Mouse (Mus musculus) testis, adult 2 months (tissue): Measurements from ENCODE around the gene Nwd2. TPM values are rescaled to one million over a fixed set of nuclear protein-coding genes. Genes with fewer than 3 reads are reported as not detected.

Source experiments
- H3K27ac ChIP-seq: fragments of 200-500 bp; 2 replicates; pipeline ENCODE4 v1.5.1; 2012; ENCODE audit warnings: low read depth, low read length; ENCODE audit not compliant: control insufficient read depth, insufficient read depth
- H3K27me3 ChIP-seq: fragments of 200-500 bp; 2 replicates; pipeline ENCODE4 v1.6.1; 2012; ENCODE audit warnings: mild to moderate bottlenecking, low read length, moderate library complexity; ENCODE audit not compliant: control insufficient read depth, insufficient read depth
- H3K36me3 ChIP-seq: fragments of 200-500 bp; 2 replicates; pipeline ENCODE4 v1.6.1; 2012; ENCODE audit warnings: mild to moderate bottlenecking, low read length; ENCODE audit not compliant: control insufficient read depth, insufficient read depth
- H3K4me1 ChIP-seq: fragments of 200-500 bp; 2 replicates; pipeline ENCODE4 v1.6.1; 2012; ENCODE audit warnings: low read length; ENCODE audit not compliant: control insufficient read depth, insufficient read depth
- H3K4me3 ChIP-seq: fragments of 200-500 bp; 2 replicates; pipeline ENCODE4 v1.5.1; 2012; ENCODE audit warnings: low read depth, mild to moderate bottlenecking, low read length, moderate library complexity, mixed read lengths; ENCODE audit not compliant: control insufficient read depth
- CTCF ChIP-seq: fragments of 200-500 bp; IDR thresholded peaks from 2 replicates; pipeline ENCODE4 v1.5.1; 2012; ENCODE audit warnings: low read depth, mild to moderate bottlenecking, inconsistent platforms, low read length, moderate library complexity; ENCODE audit not compliant: control insufficient read depth, insufficient read depth, insufficient replicate concordance
- POLR2A ChIP-seq: fragments of 200-500 bp; IDR thresholded peaks from 2 replicates; pipeline ENCODE4 v1.6.1; 2012; ENCODE audit warnings: low read depth, mild to moderate bottlenecking, inconsistent platforms, low read length, moderate library complexity; ENCODE audit not compliant: control insufficient read depth
- polyA plus RNA-seq: library from polyadenylated mRNA; depleted of rRNA; stranded (reverse); fragments of >200 nt; gene quantifications from 2 replicates; pipeline ENCODE4 v1.2.3, GENCODE M21; 2012; rRNA removed

Nwd2 gene
- polyA plus RNA-seq, 1 experiment = 0.84 TPM

- no peak overlapping the region for H3K4me3 ChIP-seq
- H3K4me1 ChIP-seq = no peaks in the 10 kb centered on the region
- H3K27me3 ChIP-seq = no peaks in the 10 kb centered on the region
- H3K36me3 ChIP-seq = no peaks in the 10 kb centered on the region
- TF ChIP-seq POLR2A (no peak), CTCF (no peak)
- no peak overlapping the region for H3K27ac ChIP-seq
Measured at GRCm38 (mm10) chr5:63839801-63840416, 191.0 kb downstream of the Nwd2 start.

DNA sequence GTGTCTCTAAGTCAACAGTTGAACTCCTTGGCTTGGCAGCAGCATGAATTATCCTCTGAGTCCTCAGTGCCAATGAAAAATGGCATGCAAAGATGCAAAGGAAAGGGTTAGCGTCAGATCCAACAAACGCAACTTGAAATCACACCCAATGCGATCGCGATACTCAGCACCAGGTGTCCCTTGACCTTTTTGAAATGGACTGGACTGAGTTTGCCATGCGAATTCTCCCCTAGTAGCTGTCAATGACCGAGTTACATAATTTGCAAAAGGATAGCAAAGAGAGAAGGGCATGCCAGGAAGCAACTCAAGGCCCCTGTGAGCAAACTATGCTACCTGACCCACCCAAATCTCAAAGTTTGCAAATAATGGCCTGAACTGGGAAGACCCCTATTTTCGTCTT is 198.2 kb downstream of the Nwd2 start:
- TF ChIP-seq CTCF (no peak), POLR2A (no peak)
- H3K4me3 ChIP-seq = no peak overlapping the region
- H3K27me3 ChIP-seq = no peaks in the 10 kb centered on the region
- H3K4me1 ChIP-seq = no peaks in the 10 kb centered on the region
- no peaks in the 10 kb centered on the region for H3K36me3 ChIP-seq
- no peak overlapping the region for H3K27ac ChIP-seq

DNA sequence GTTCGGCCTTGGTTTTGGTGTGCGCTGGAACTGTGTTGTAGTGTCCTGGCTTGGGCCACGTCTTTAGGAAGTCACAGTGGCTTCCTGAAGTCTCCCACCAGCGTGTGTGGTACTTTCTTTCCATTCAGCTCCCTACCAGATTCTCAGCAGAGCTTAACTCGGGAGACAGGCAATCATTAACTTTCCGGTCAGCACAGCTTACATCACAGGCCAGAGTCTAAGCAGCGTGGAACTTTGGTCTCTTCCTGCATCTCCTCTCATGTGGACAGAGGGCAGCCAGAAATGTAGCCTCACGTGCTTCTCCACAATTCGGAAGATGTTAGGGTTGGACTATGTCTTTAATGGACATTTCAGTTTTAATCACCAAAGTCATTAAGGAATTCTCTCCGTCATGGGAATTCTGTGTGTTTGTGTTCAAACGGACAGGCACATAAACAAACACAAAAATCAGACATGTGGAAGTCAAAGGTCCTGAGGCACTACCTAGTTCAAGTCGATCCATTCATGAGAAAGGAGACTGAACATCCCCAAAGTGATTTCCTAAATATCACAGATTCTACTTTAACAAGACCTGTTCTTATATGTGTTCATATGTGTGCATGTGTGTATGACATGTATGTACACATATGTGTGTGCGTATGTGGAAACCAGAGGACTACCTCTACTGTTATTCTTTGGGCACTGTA is 198.8 kb downstream of the Nwd2 start:
- Histone ChIP-seq H3K27ac (no peak overlapping the region), H3K27me3 (no peaks in the 10 kb centered on the region)

GRCm38 (mm10) chr5:63858901-63859300 is 210.0 kb downstream of the Nwd2 start:
- no peak overlapping the region for H3K27ac ChIP-seq
- peaks cover 5% of the 10 kb centered on the region for H3K4me1 ChIP-seq
- no peaks in the 10 kb centered on the region for H3K27me3 ChIP-seq
- H3K36me3 ChIP-seq = no peaks in the 10 kb centered on the region
- H3K4me3 ChIP-seq = no peak overlapping the region
- no peak for TF ChIP-seq POLR2A
- TF ChIP-seq CTCF = no peak

More for the DNA sequence above, 198.8 kb downstream of the Nwd2 start:
- no peaks in the 10 kb centered on the region for H3K4me1 ChIP-seq
- H3K36me3 ChIP-seq = no peaks in the 10 kb centered on the region
- TF ChIP-seq POLR2A = no peak
- TF ChIP-seq CTCF = no peak
- H3K4me3 ChIP-seq = no peak overlapping the region

Other genes with a start within 250 kb of the Nwd2 start
- gene 0610040J01Rik, start 163.3 kb downstream of the Nwd2 start, polyA plus RNA-seq = 0.06 TPM in 1 of 2 replicates, not detected in the other